Mouse (Mus musculus): Measurements from ENCODE around the gene Dynlt1c.
"Not testable (repeated sequence)": the region's sequence is repeated elsewhere in the genome, so short reads cannot be mapped to it uniquely, and the experiment has no call there.

Gene Dynlt1c

DNA sequence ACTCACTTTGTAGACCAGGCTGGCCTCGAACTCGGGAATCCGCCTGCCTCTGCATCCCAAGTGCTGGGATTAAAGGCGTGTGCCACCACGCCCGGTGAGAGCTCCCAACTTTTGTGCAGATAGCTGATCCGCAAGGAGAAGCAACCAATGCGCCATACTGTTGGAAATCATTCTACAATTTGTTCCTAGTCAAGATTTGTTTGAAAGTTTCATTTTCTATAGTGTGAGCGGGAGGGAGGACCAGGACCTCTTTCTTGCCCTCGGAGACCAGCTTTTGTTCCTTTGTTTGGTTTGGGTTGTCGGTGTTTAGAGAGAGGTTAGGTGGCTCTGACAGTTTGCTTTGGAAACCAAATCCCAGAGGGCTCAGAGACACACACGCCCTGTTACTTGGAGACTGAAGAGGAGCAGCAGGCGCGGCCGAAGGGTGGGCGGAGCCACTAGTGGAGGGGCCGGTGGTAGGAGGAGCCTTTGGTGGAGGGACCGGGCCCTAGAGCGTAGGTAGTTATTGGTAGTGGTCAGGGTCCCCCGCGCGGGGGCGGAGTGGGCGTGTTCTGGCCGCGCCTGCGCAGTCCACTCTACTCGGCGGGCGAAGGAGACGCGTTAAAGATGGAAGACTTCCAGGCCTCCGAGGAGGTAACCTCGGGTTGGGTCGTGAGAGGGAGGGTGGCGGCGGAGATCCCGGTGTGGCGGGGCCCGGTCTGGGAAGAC lies at the start of gene Dynlt1c:
Gene Dynlt1c, plus strand, starts transcription at position 468 of the 708 bp plus-strand sequence.
- DNase-seq (ENCODE audit: low spot score) = peak; percentile 57

DNA sequence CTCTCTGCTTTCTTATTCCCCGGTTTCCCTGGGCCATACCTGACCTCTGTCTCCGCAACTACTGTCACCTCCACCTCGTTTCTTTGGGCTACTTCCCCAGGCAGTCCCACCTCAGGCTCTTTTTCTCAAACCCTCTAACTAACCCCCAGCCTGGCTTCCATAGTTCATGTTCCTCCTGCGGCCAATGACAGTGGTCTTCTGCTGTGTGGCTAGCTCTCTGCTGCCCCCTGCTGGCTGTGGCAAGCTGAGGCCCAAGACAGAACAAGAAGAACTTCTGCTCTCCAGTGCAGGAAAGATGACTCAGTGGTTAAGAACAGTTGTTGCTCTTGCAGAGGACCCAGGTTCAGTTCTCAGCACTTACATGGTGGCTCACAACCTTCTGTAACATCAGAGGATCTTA lies 47.7 kb upstream of the Dynlt1c start:
- DNase-seq (ENCODE audit: low spot score) = not testable (repeated sequence)

DNA sequence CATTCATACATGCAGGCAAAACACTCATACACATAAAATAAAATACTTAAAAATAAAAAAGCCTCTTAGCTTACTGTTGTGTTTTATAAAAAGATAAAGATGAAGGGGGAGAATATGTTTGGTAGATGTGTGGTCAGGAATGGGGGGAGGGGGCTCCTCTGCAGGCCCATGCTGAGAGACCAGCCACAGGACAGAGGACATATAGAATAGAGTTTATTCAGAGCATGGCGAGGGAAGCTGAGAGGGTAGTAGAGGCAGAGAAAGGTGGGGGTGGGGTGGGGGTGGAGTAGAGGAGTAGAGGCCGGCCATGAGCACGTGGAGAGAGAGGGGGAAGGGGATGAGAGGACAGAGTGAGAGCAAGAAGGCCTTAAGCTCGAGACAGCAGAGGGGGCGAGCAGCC lies 47.2 kb upstream of the Dynlt1c start:
- DNase-seq (ENCODE audit: low spot score) = not testable (repeated sequence)

DNA sequence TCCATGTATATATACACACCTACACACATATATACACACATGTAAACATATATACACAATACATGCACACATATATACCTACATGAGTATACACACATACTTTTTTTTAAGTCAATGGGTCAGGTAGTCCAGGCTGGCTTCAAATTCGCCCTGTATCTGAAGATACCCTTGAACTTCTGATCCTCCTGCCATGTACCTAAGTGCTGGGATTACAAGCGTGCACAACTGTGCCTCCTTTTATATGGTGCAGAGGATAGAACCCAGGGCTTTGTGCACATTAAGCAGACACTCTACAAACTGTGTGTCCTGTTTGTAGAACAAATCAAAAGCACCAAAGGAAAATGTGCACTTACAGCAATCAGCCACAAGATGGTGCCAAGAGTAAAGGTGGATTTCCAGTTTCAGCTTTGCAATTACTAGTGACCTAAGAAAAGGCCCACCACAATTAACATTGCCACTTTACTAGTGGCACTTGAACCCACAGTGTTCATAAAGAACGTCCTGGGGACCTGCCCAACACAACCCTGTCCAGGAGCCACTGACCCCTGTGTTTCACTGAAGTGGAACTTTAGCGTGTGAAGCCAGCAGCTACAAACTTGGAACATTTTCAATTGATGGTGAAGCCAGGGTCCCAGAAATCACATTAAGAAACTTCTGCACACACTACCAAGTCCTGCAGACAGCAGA lies 41.9 kb upstream of the Dynlt1c start:
- DNase-seq (ENCODE audit: low spot score) = not testable (repeated sequence)

DNA sequence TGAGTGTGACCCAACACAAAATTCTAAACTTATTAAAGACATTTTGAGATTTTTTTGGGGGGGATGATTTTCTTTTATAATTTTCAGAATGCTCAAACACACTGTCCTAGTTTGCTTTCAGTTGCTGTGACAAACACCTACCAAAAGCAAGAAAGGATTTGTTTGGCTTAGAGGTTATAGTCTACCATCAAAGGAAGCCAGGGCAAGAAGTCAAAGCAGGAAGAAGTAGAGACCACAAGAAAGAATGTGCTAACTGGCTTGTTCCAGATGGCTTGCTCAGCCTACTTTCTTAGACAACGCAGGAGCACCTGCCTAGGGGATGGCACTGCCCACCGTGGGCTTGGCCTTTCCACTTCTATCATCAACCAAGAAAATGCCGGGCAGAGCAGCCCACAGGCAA lies 36.6 kb upstream of the Dynlt1c start:
- not testable (repeated sequence) for DNase-seq (ENCODE audit: low spot score)

DNA sequence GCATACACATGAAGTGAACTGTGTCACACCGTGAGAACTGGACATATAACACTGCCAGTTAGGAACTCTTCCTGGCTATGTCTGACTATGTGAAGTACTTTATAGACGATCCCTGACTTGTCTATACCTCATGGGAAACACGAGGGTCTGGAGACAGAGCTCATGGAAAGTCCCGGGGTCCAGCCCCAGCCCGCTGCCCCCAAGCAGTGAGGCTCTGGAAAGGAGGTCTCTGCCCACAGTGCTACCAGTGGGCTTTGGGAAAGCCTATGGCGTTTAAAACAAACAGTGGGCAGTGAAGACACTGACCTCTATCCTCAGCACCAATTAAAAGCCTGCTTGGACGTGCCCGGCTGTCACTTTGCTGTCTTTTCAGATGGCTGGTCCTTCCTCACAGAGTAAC lies 33.6 kb upstream of the Dynlt1c start:
- not testable (repeated sequence) for DNase-seq (ENCODE audit: low spot score)

DNA sequence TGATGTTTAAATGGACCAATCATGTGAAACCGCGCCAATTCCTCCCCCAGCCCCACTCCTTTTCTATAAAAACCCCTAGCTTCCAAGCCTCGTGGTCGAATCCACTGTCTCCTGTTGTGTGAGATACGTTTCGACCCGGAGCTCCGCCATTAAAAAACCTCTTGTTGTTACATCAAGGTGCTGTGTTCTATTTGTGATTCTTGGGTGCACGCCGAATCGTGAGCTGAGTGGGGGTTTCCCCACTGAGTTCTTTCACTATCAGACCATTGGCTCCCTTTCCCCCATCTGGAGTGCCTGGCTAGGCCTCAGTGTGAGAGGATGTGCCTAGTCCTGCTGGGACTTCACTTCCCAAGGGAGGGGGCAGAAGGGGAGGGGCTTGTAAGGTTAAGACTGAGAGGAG lies 30.2 kb upstream of the Dynlt1c start:
- DNase-seq (ENCODE audit: low spot score) = not testable (repeated sequence)

DNA sequence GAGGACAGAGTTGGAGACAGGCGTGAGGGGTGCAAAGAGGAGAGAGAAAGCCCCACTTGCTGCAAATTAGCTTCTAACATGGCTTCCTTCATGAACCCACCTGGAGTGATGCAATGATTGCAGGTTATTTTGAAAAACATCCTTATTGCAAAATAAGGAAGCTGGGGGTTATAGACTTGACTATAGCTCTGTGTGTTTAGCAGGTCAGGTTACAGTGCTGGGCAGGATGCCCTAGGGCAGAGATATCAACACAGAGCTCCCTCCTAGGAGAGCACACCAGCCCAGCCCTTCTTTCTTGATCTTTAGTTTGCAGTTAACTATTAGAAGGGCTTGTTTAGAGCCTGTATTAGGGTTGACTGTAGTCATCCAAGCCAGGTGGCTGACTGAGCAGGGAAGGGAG lies 29.3 kb upstream of the Dynlt1c start:
- DNase-seq (ENCODE audit: low spot score) = not testable (repeated sequence)

DNA sequence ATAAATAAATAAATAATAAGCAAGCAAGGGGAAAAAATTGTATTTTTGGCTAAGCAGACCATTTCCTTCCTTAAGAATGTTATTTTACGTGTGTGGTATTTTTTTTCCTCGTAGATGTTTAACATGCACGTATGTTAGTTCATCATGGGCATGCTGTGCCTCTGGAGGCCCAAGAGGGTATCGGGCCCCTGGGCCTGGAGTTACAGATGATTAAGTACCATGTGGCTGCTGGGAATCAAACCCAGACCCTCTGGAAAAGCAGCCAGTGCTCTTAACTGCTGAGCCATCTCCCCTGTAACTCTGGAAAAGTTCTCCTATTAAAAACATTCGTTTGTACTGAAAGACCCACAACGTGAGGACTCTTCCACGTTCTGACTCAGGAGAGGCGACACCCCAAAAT lies 26.1 kb upstream of the Dynlt1c start:
- not testable (repeated sequence) for DNase-seq (ENCODE audit: low spot score)

DNA sequence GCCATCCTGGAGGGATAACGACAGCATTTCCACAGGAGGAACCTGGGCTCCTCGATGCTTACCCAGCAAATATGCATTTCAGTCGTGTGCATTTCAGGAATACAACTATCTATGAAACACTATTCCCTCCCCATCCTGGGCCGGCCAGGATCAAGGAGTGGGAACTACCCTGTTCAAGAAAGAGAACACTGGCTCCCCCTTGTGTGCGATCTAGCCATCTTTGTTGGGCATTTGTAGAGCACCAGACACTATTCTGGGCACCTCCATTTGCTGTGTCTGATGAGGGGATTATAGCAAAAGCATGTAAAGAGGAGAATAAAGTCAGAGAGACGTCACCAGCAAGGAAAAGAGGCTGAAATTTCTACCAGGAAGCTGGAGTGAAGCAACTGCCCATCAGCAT lies 12.8 kb upstream of the Dynlt1c start:
- not testable (repeated sequence) for DNase-seq (ENCODE audit: low spot score)

DNA sequence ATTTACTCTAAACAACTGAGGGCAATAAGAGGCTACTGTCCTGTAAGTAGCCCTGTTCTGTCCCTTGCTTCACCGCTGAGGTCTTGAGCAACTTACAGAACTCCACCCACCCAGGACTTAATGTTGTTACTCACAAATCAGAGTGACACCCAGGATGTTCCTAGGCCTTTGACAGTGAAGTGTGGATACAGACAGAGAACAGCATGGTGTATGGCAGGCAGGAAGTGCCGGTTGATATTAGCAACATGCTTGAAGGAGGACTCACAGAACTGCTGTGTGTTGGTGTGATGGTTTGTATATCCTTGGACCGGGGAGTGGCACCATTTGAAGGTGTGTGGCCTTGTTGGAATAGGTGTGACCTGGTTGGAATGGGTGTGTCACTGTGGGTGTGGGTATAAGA lies 9.4 kb upstream of the Dynlt1c start:
- not testable (repeated sequence) for DNase-seq (ENCODE audit: low spot score)

DNA sequence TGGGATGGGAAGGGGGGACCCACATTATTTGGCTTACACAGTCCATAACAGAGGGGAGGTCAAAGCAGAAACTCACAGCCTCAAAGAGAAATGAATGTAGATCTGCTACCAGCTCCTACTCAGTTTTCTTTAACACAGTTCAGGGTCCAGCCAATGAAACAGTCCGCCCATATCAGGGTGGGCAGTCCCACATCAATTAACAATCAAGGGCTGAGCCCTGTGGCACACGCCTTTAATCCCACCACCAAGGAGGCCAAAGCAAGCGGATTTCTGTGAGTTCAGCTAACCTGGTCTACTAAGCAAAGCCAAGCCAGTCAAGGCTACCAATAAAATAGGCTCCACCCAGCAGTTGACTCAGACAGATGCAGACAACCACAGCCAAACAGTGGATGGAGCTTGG lies 7.6 kb upstream of the Dynlt1c start:
- DNase-seq (ENCODE audit: low spot score) = not testable (repeated sequence)

DNA sequence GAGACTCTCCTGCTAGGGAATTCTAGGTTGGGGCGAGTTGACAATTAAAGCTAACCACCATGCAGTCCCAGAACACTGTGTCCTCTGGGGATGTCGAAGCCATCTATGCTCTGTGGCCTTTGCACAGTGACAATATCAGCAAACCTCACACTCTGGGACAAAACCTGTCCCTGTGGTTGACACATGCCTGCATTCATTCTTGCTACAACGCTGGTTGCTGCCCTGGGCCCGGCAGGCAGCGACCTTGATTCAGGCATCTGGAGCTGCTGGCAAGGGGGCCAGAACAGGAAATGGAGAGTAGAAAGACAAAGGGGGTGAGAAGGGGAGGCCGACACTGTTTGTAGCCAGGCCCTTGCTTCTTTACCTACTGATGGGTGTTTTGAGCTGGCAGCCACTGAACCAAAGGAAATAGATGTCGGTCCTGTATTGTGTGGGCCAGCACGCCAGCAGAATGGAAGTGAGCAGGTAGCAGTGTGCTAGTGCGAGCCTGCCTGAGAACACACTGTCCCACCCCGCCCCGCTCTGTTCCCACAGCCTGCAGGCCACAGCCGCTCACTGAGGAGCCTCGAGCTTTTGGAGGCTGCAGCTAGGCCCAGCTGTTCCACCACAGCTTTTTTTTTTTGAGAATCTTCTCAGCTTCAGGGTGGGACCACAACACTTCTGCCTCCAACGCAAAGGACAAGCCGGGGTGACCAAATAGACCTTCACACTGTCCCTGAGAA lies 5.5 kb upstream of the Dynlt1c start:
- not testable (repeated sequence) for DNase-seq (ENCODE audit: low spot score)

DNA sequence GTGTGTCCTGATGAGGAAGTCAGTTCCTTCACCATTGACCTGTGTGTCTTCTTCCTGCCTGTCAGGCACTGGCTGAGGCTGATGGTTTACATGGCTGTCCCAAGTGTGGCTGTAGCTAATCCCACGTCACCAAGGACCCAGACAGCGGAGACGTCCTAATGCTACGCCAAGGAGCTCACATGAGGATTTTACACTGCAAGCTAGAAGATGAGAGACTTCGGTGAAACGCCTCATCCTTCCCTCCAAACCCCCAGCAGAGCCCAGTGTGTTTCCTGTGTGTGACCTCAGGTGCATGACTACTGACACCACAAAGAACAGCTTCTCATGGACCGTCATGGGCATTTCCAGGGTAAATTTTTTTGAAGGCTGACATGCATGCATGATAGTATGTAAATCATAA lies 3.1 kb upstream of the Dynlt1c start:
- DNase-seq (ENCODE audit: low spot score) = not testable (repeated sequence)

DNA sequence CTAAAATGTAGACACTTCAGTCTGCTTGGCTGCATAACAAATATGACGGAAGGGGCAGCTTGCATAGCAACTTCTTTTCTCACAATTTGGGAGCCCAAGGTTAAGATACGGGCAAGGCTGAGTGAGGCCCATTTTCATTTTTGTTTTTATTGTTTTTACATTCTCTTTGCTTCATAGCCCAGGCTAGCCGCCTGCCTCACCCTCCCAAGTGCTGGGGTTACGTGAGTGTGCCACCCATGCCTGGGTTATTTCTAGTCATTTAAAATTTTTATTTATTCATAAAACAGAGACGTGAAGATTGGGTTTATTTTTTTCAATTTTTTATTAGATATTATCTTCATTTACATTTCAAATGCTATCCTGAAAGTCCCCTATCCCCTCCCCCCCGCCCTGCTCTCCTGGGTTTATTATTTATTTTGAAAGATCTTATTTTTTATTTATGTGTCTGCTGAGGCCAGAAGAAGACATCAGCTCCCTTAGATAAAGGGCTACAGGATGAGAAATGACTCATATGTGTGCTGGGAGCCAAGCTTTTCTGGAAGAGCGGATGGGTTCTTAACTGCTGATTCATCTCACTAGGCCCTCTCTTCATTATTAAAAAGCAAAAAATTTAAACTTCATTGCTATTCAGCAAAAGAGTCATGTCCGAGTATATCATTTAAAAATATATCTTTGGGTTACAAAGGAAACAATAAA lies 1.1 kb upstream of the Dynlt1c start:
- not testable (repeated sequence) for DNase-seq (ENCODE audit: low spot score)

DNA sequence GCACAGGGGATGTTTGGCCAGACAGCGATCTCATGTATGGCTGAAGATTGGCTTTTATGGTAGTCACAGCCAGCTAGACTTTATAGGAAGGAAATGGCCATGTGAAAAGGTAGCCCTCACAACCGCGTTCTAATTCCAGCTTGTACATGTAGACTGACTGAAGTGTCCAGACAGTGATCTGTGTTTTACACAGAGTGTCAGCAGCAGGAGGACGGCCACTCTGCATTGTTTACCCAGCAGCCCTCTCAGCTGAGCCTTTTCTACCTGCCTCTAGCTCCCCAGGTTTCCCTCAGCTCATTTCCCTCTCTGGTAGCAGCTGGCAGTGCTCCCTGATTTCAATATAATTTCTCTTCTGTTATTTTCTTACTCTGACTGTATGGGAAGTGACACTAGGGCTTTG lies 734 bp downstream of the Dynlt1c start:
- not testable (repeated sequence) for DNase-seq (ENCODE audit: low spot score)

DNA sequence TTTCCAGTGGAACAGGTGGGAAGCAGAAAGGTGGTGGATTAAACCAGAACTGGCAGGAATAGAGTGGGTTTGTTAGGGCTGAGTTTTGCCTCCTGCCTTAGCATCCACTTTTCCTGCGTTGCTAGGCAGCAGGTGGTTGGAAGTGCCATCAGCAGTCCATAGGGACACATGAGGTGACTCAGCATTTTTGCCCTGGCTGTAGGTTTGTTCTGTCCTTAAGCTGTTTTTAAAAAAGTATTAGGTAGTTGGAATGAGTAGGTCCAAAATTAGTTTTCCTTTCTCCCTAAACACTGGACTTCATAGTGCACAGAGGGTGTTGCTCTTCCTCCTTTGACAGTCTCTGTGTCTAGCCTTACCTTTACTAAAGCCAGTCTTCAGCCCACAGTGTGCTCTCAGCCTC lies 3.9 kb downstream of the Dynlt1c start:
- DNase-seq (ENCODE audit: low spot score) = not testable (repeated sequence)

DNA sequence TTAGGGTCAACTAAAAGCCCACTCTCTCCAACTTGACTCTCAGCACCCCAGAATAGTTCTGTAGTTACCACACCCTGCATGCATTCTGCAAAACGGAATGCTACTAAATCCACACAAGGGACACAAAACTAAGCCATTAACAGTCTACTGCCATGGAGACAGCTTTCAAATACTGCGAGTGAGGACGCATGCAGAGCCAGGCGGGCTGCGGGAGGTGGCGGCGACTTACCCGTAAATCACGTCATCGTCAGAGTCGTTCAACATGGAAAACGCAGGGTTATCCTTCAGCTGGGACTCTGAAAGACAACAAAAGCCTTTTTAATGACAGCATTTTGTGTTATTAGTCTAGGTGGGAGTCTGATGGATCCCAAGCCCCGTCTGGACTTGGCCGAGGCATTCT lies 12.1 kb downstream of the Dynlt1c start:
- DNase-seq (ENCODE audit: low spot score) = not testable (repeated sequence)

DNA sequence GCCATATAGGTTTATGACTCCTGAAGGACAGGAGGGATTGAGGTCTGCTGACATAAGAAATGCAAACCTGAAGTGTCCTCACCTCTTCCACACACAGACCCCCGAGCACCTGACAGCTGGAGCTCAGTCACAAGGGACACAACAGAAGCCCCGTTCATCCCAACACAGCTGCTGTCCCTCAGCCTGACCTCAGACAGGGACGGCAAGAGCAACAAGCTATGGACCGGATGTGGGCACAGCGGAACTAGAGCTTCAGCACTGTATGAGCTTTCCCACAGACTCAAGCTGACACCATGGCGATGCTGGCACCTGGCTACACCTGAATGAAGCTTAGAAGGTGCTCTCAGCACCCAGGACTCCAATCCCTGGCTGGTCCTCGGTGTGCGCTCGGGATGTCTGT lies 12.8 kb downstream of the Dynlt1c start:
- DNase-seq (ENCODE audit: low spot score) = not testable (repeated sequence)

DNA sequence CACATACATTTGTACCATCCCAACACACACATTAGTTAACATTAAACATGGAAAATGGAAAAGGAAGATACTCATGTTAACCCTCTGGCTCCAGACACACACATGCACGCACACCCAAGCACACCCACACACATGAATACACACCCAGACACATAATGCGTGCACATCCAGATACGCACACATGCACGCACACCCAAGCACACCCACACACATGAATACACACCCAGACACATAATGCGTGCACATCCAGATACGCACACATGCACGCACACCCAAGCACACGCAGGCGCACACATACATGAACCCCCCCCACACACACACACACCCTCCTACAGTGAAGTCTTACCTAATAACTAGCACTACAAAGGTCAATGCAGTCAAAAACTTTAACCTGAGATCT lies 15.3 kb downstream of the Dynlt1c start:
- DNase-seq (ENCODE audit: low spot score) = not testable (repeated sequence)

DNA sequence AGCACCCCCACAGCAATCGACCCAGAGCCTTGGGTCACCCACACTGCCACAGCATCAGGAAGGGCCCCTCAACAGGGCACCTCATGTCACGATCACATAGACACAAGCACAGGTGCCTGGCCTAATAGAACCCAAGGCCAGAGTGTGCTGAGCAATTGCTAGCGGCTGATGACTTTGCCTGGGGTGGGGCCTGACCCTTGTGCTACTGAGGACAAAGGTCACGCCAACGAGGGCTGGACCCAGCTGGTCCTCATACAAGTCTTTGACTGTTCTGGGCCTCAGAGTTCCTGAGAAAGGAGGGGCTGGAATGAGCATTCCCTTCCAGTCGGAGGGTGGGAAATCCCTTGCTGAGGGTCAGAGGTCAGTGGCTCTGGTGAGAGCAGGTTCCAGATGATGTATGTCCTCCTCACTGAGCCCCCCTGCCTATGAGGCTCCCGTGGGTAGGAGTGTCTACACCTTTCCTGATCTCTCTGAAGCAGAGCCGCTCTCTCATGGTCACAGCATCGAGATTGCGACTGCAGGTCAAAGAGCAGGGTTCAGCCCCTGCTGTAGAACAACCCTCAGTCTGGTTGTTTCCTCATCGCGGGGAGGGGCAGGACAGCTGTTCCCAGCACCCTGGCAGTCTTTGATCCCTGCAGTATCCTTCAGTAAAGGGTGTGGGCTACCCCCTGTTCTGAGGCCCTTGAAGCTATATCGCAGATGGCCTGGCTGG lies 16.4 kb downstream of the Dynlt1c start:
- not testable (repeated sequence) for DNase-seq (ENCODE audit: low spot score)

DNA sequence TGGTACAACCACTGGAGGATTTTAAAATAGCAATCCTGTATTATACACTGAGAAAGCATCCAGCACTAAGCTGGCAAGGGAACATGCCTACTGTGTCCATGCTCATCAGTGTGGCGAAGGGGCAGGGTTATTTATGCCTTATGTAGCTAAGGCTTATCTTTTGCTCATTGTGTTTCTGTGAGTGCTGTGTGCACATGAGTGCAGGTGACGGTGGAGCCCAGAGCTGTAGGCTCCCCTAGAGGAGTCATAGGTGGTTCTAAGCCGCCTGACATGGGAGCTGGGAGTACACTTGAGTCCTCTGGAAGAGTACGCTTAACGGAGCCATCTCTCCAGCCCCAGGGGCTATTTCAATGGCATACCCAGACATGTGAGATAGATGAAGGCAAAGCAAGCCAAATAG lies 17.8 kb downstream of the Dynlt1c start:
- not testable (repeated sequence) for DNase-seq (ENCODE audit: low spot score)

Data from layer of hippocampus, adult 11-12 months (tissue).